Mouse (Mus musculus) thymus, adult 2 months (tissue): ENCODE measurements around the gene Hoxa10.

Experiments used
- CTCF ChIP-seq: fragments of 200-500 bp; IDR thresholded peaks from 2 replicates; pipeline ENCODE4 v1.5.1; 2012; ENCODE audit warnings: mild to moderate bottlenecking, control low read depth, low read length, moderate library complexity, borderline replicate concordance; ENCODE audit not compliant: control insufficient read depth, poor library complexity, insufficient read depth; ENCODE audit errors: extremely low read depth
- POLR2A ChIP-seq: fragments of 200-500 bp; IDR thresholded peaks from 2 replicates; pipeline ENCODE4 v1.6.1; 2012; ENCODE audit warnings: mild to moderate bottlenecking, low read length, control low read depth, moderate library complexity; ENCODE audit not compliant: control insufficient read depth, poor library complexity, insufficient read depth; ENCODE audit errors: extremely low read depth

GRCm38 (mm10) chr6:52215771-52216535 lies 24.7 kb downstream of the Hoxa10 start:
- TF ChIP-seq POLR2A = no peak
- TF ChIP-seq CTCF = no peak
